Mouse (Mus musculus): ENCODE measurements around the gene Rnf123.

Rnf123 gene

DNA sequence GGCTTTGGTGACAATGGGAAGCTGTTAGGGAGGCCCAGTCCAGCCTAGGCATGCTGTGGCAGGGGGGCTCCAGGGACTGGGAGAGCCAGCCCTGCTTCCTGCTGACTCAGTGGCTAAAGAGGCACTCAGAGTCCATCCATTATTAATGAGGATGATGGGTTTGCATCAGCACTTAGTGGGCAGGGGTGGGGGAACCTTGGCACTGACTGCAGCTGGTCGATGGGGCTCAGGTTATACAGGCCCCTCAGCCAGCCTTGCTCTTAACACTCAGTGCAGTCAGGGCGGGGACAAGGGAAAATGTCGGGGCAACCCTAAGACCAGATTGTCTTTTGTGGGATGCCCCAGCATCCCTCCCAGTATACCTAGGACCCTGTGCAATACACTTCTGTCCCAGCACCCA is 21.0 kb downstream of the Rnf123 start:
- CTCF ChIA-PET = interaction anchor here (0.6 kb wide), 1 partner anchor 999 kb away, joined by 5 read pairs; no protein-coding TSS in a partner anchor

DNA sequence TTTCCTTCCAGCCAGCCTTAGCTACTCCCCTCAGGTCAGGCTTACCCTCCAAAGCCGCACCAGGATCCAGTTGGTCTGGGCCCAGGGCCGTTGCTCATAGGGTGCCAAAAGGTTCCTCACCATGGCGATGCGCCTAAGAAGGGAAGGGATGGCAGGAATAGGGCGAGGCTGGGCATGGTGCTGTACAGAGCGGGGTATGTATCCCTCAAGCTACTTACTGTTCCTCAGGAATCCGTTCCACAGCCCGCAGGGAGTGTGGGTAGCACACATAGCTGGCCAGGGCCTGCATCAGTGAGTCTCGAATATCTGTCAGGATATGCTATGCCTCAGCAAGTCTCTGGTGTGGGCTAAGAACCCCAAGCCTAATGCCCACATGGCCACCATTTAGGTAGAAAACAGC is 24.9 kb downstream of the Rnf123 start:
- CTCF ChIA-PET = no interaction called here

DNA sequence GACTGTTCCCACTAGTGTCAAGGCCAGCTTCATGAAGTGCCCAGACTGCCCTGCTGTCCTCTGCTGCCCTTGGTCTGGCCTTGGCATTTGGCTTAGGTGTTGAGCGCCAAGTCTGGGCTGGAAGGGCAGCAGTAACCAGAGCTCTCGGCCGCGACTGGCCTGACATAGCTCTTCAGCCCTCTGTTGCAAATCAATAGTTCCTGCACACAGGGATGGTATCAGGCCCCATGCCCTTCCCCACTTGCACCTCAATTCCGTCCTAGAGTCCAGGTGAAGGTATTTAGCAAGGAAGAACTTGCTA is 25.9 kb downstream of the Rnf123 start:
- CTCF ChIA-PET = interaction anchor here (0.7 kb wide), 1 partner anchor 207 kb away, joined by 5 read pairs; no protein-coding TSS in a partner anchor

DNA sequence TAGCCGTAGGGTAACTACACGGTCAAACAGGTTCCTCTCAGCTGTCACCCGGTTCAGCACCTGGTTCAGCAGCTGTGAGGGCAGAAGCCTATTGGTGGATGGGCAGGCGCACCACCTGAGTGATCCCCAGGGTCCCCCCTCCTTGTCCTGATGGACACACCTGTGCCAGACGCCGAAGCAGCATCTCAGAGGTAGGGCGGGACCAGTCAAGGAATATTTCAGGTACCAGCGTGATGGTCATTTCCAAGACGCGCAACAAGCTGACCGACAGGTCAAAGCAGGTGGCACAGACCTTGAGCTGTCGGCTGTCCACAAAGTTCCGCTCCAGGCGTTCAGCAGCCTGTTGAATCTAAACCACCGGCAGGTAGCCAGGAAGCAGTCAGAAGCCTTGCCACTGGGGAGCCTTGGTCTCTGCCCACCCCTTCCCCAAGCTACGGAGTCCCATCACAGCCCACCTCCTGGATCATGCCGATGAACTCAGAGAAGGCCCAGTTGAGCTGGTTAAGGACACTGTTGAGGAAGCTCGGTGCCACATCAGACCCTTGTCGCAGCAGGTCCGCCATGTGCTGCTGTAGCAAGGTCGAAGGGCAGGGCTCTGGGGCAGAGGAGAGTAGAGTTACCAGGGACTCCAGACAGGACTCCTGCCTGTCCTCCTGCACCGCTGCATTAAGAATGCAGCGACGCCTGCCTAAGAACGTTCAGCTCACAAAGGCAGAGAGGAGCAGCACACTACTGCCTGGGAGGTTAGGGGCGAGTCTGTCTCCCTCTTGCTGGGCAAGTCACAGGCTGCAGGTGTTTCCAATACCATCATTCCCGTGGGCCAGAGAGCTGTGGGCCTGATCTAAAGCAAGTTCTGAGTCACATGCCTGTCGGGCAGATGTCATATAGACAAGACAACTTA is 26.5 kb downstream of the Rnf123 start:
- CTCF ChIA-PET = interaction anchor here (0.6 to 0.7 kb wide), 2 partner anchors 206 to 319 kb away, joined by 5 read pairs; no protein-coding TSS in a partner anchor

DNA sequence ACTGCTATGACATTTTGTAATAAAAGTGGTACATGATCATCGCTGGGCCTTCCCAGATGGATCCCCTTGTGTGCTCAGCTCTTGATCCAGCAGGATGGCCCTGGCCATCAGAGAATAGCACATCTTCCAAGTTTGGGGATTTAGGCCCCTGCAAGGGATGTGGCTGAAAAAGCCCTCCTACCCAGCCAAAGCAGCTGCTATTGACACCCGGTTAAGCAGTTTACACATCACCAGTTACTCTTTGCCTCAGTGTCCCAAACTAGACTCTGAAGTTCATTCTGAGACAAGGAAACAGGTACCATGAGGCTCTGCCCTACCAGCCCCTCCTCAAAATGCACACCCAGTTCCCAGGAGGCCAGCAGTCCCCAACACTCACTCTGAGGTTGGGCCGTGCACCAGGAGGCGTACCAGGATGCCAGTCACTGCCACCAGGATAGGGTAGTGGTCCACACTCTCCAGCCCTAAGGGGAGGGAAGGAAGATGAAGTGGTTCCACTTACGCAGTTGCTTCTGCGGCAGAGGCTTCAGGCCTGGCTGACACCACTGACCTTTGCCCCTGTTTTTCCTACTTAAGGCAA is 27.4 kb downstream of the Rnf123 start:
- CTCF ChIA-PET = interaction anchor here (0.6 kb wide), 1 partner anchor 318 kb away, joined by 5 read pairs; no protein-coding TSS in a partner anchor

DNA sequence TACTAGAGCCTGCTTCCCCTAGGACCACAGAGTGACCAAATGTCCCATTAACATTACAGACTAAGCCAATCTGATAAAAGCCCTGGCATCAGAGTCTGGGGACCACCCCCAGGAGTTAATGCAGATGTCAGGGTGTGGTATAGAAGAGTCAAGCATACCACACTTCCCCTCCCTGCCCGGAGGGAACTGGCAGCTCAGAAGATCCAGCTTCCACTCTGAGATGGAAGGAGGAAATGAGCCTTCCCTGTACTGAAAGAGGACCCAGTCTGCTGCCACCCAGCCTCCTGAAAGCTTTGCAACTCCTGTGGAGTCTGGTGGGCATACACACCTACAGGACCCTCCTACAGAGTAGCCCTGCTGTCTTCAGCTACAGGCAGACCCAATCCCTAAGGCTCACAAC is 28.1 kb downstream of the Rnf123 start:
- CTCF ChIA-PET = no interaction called here

DNA sequence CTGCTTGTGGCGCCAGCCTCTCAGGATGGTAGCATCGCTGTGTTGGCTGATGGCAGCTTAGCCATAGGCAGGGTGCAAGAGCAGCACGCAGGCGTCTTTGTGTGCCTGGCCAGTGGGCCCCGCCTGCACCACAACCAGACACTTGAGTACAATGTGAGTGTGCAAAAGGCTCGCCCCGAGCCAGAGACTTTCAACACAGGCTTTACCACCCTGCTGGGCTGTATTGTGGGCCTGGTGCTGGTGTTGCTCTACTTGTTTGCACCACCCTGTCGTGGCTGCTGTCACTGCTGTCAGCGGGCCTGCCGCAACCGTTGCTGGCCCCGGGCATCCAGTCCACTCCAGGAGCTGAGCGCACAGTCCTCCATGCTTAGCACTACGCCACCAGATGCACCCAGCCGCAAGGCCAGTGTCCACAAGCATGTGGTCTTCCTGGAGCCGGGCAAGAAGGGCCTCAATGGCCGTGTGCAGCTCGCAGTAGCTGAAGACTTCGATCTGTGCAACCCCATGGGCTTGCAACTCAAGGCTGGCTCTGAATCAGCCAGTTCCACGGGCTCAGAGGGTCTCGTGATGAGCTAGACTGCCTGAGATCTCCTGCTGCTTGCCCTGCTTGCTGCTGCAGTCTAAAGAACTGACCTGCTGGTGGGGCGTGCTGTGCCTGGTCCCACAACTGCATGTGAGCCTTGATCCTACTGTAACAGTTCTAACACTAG is 28.7 kb downstream of the Rnf123 start:
- CTCF ChIA-PET = no interaction called here

DNA sequence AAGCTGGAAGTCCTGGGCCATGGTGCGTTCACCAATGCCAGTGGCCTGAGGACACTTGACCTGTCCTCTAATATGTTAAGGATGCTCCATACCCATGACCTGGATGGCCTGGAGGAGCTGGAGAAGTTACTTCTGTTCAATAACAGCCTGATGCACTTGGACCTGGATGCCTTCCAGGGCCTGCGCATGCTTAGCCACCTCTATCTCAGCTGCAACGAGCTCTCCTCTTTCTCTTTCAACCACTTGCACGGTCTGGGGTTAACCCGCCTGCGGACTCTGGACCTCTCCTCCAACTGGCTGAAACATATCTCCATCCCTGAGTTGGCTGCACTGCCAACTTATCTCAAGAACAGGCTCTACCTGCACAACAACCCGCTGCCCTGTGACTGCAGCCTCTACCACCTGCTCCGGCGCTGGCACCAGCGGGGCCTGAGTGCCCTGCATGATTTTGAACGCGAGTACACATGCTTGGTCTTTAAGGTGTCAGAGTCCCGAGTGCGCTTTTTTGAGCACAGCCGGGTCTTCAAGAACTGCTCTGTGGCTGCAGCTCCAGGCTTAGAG is 29.4 kb downstream of the Rnf123 start:
- CTCF ChIA-PET = interaction anchor here (0.7 kb wide), 1 partner anchor 53 kb away, joined by 3 read pairs; no protein-coding TSS in a partner anchor

DNA sequence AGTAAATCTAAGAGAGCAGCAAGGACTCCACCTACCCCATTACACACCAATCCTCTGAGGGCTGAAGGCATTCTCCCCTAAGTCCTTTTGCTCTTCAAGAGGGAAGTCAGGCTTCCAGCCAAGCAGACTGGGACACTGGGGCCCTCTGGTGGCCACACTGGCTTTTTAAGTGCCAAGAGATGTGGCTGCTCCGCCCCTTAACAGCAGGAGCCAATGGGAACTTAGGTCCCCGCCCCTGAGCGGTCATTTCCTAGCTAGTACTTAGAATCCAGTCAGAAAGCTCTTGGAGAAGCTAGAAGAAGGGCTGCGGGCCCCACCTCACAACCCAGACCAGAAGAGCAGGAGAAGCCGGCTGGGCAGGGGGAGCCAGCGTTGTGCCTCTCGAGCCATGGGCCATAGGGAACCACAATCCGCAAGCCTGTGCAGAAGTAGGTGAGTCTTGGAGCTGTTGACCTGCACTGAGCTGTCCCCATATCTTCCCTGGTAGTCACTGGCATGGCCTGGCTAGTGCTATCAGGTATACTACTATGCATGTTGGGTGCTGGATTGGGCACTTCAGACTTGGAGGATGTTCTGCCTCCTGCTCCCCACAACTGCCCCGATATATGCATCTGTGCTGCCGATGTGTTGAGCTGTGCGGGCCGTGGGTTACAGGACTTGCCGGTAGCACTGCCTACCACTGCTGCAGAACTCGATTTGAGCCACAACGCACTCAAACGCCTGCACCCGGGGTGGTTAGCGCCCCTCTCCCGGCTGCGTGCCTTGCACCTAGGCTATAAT is 30.1 kb downstream of the Rnf123 start, which contains the start of gene Amigo3:
Gene Amigo3, plus strand, starts transcription at position 275 of the 780 bp plus-strand sequence.
- CTCF ChIA-PET = interaction anchor here (0.7 to 1.6 kb wide), 3 partner anchors 18 to 89 kb away, joined by 3 to 4 read pairs (median 3); no protein-coding TSS in a partner anchor

DNA sequence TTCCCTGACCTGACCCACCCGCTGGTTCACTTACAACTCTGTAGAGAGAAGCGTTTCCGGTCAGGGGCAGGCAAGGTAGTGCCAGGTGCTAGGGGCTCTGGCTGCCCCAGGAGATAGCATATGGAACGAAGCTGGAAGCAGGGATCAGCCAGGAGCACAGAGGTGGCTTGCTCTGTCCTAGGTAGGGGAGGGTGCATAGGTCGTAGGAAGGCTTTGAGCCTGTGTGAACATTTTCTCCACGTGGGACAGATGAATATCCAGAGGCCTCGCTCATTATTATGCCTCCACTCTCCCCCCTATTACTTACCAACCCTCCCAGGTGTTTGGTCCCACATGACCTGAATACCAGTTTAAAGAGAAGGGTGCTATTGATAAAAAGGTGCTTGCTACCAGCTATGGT is 30.7 kb downstream of the Rnf123 start:
- CTCF ChIA-PET = interaction anchor here (1.2 to 1.6 kb wide), 2 partner anchors 17 to 88 kb away, joined by 3 to 4 read pairs; no protein-coding TSS in a partner anchor

DNA sequence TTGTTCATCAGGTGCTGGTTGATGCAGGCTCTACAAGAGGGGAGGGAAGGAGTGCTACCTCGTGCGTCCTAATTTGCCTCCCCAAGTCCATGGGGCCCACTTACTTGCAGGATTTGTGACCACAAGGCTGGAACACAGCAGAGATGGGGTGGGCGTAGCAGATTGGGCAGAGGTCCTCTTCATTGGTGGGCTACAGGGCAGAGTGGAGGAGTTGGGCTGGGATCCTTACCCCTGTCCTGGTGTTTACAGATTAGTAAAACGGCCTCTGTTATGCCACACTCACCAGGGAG is 31.3 kb downstream of the Rnf123 start:
- CTCF ChIA-PET = interaction anchor here (1.2 to 1.6 kb wide), 2 partner anchors 17 to 88 kb away, joined by 3 to 4 read pairs; no protein-coding TSS in a partner anchor

DNA sequence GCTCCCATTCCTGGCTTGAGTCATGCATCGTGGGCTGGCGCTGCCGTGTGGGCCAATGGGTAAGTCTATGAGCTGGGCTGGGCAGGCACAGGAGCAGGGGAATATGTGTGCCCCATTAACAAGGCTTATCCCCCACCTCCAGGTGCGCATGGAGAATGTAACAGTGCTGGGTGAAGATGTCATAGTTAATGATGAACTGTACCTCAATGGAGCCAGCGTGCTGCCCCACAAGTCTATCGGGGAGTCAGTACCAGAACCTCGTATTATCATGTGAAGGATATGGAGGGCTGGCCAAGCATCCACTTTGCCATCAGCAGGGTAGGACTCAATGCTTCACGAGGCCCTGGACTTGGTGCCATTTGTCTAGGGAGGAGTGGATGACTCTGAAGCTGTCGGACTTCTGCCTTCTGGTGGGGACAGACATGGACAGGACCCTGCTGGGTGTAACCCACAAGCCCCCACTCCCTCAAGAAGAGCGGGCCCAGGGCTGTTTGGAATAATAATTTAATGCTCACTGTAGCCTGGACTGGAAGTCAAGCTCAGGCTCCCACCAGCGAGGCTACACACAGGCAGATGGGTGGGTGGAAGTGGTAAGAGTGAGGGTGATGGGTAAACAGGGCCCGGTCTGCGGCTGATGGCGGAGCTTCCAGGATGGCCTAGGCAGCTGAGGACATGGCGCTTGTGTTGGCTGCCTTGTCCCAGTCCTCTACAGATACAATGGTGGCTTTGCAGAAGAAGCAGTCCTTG is 31.8 kb downstream of the Rnf123 start:
- CTCF ChIA-PET = interaction anchor here (1.2 to 1.6 kb wide), 2 partner anchors 16 to 87 kb away, joined by 3 to 4 read pairs; no protein-coding TSS in a partner anchor

DNA sequence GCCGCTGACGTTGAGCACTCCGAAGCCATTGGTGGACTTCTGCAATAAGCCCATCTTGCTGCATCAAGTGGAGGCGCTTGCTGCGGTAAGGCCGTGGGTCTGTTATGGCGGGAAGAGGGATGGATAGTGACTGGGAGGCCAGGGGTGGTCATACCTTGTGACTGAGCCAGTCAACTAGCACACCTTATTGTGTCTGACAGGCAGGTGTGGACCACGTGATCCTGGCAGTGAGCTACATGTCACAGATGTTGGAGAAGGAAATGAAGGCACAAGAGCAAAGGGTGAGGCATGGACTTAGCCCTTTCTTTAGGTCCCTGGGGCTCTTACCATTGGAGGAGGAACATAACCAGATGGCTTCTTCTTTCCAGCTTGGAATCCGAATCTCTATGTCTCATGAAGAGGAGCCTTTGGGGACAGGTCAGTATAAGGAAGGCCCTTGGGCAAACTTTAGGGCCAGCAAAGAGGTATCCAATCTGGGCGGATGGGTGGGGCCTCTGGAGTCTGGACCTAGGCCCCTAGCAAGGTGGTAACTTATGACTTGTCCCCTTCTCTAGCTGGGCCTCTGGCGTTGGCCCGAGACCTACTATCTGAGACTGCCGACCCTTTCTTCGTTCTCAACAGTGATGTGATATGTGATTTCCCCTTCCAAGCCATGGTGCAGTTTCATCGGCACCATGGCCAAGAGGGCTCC is 33.4 kb downstream of the Rnf123 start:
- CTCF ChIA-PET = interaction anchor here (0.5 to 1.2 kb wide), 2 partner anchors 24 to 423 kb away, joined by 3 to 4 read pairs; no protein-coding TSS in a partner anchor

DNA sequence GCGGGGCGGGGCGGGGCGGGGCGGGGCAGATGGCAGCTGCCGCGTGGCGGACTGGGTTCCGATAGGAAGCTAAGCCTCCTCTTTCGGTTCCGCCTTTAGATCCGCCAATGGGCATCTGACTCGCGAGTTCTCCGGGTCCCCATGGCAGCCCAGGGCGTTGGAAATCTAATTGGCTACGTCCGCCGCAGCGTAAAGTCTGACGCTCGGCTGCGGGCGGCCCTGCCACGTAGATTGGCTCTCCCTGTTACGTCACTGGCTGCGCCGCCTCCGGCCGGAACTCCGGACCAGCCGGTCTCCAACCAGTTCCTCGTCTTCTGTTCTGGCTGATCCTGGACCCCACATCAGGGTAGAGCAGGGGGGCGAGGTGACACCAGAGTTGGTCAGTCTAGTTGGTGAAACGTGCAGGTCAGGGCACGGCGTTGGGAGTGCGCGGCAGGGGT is 34.1 kb downstream of the Rnf123 start, which contains the start of gene Gmppb:
Gene Gmppb, plus strand, starts transcription at position 227 of the 440 bp plus-strand sequence.
- CTCF ChIA-PET = interaction anchor here (0.5 to 1.2 kb wide), 3 partner anchors 23 to 422 kb away, joined by 3 to 4 read pairs (median 3); no protein-coding TSS in a partner anchor

DNA sequence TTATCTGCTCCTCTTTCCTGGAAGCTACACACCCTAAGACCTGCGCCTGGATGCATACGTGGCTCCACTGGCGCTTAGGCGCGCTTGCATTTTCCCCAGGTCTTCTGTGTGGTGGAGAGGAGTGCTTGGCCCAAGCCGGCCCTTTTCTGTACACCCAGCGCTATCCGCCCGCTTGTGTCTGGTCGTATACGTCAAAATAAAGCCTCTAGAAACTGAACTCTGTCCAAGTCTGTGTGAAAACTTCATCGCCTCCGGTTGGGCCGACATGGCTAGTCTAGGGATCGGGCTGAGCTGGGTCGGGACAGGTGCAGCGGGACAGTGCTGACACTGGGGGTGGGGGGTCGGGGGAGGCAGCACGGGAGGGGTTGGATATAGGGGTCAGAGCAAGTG is 34.6 kb downstream of the Rnf123 start:
- CTCF ChIA-PET = interaction anchor here (0.6 to 1.2 kb wide), 3 partner anchors 23 to 626 kb away, joined by 3 to 4 read pairs (median 3); no protein-coding TSS in a partner anchor

DNA sequence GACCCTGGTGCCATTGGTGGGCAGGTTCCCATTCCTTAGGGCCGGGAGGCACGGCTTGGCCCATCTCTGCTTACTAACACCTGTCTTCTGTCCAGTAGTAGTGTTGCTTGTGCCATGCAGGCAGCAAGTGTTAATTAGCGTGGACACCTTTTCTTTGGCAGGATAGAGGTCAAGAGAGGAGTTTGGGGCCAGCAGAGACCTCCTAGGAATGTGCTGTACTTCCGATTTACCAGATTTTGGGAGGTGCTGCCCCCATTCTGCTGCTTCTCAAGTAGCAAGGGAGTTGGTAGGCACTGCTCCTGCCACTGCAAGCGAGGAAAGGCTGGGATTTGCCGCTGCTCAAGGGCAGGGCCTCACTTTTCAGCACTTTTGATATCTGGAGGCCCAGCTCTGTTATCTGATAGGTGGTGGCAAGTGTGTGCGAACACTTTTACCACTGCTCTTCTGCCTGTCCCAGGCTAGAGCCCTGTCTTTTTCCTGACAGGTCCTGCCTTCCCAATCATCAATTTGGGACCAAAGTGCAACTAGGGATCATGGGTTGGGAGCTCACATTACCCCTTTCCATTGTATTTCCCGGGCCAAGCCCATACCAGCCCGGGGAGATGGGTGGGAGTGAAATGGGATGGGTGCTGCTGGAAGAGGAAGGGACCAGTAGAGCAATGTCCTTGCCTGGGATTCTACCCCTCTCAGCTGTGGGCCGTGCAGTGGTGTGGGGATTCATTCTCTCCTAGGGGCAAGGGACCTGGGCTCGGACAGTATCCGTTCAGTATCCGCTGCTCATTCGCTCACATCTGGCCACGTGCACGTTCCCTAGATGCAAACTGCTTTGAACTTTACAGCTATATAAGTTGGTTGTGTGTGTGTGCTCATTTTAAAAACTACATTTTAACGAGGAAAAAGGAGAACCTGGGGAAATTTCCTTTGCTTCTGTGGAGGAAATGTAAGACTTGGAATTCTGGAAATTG is 35.3 kb downstream of the Rnf123 start:
- CTCF ChIA-PET = interaction anchor here (0.6 kb wide), 1 partner anchor 627 kb away, joined by 3 read pairs; no protein-coding TSS in a partner anchor

DNA sequence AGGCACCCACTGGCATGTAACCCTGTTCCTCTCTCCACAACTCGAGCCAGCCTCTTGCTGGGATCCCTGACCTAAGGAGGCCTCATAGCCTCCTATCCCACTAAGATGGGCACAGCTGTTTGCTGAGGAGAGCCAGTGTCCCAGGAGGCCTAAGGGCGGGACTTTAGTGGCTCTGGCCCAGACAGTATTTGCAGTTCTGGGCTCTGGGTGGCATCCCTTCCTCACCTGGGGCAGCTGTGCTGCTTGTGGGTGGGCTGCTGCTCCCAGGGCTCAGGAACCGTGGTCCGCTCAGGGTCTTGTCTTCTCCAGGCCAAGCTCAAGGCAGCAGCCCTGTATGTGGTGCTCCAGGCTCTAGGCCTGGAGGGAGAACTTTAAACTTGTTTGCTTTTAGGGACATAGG is 36.6 kb downstream of the Rnf123 start:
- CTCF ChIA-PET = interaction anchor here (0.7 kb wide), 1 partner anchor 102 kb away, joined by 4 read pairs; no protein-coding TSS in a partner anchor

Measured in spleen, embryonic (tissue).